11 mouse cellular contexts compared by ENCODE assay signal in genomic region chr9:40693768-40694167, GRCm38 (mm10). TPM values are rescaled to one million over a fixed set of nuclear protein-coding genes. Genes with fewer than 3 reads are reported as not detected.
DNase-seq lines count a peak whose midpoint lies in the region; ATAC-seq and TF ChIP-seq lines count a peak whose summit lies in the region.
"Had no signal": no experiment of that assay in that cellular context is flagged by ENCODE, and none has a peak within 500 bp of the region (broad histone marks: within the 10 kb centered on the region; RNA-seq: fewer than 3 reads in every experiment).

No protein-coding gene starts in this region.

- peak; percentile 52 for ATAC-seq in hindbrain, postnatal 0 days
- ATAC-seq in neural tube, embryonic 15.5 days (ENCODE audit: low FRiP score): peak; percentile 33; the same call in 1 of the 2 replicates

- no peak overlapping the region for H3K4me3 ChIP-seq in layer of hippocampus, adult 2 months
- no peak overlapping the region for H3K4me3 ChIP-seq in hindbrain, postnatal 0 days (ENCODE audit: low read length)
- H3K4me3 ChIP-seq in neural tube, embryonic 15.5 days (replicated peaks): no peak overlapping the region

- H3K27ac ChIP-seq in layer of hippocampus, adult 2 months: peak overlapping the region; percentile 51
- peak overlapping the region; percentile 73 for H3K27ac ChIP-seq in hindbrain, postnatal 0 days
- H3K27ac ChIP-seq in neural tube, embryonic 15.5 days (replicated peaks): no peak overlapping the region

- 25% methylated on average over 5 of the region's 5 CpGs for WGBS in hindbrain, postnatal 0 days
- WGBS in neural tube, embryonic 15.5 days: 36% methylated on average over 5 of the region's 5 CpGs

- no peak for DNase-seq in layer of hippocampus, adult 2 months (ENCODE audit: low spot score in 2 of 2)
- no peak for DNase-seq in layer of hippocampus, adult 9-11 months
- DNase-seq in cerebellum, adult 8-10 months: peak; percentile 52
- peak; percentile 84 for DNase-seq in hindbrain, postnatal 0 days (ENCODE audit: low spot score)
- no peak for DNase-seq in left cerebral cortex, postnatal 25 days (ENCODE audit: low spot score in 2 of 2)
- DNase-seq in gastrocnemius, postnatal 36 days: no peak
- no peak for DNase-seq in adipocyte (ENCODE audit: low spot score)
- DNase-seq: lung, postnatal 14 days; thymus, postnatal 4 days had no signal

- no peaks in the 10 kb centered on the region for H3K27me3 ChIP-seq in hindbrain, postnatal 0 days (ENCODE audit: insufficient read depth, low read length)
- no peaks in the 10 kb centered on the region for H3K27me3 ChIP-seq in neural tube, embryonic 15.5 days (replicated peaks)

- H3K4me2 ChIP-seq in hindbrain, postnatal 0 days (ENCODE audit: low read depth, low read length): no peak overlapping the region
- H3K4me2 ChIP-seq in neural tube, embryonic 15.5 days: no peak overlapping the region

- H3K36me3 ChIP-seq in hindbrain, postnatal 0 days (ENCODE audit: insufficient read depth, low read length): no peaks in the 10 kb centered on the region
- 0 out of 2 replicates have a peak, but pooled peaks cover 10% of the 10 kb centered on the region for H3K36me3 ChIP-seq in neural tube, embryonic 15.5 days
- H3K36me3 ChIP-seq: G1E had no signal

- no peaks in the 10 kb centered on the region for H3K9me3 ChIP-seq in hindbrain, postnatal 0 days (ENCODE audit: low read length)
- no peaks in the 10 kb centered on the region for H3K9me3 ChIP-seq in neural tube, embryonic 15.5 days (replicated peaks)
- H3K9me3 ChIP-seq: G1E had no signal

- 0 out of 2 replicates have a peak, but pooled peaks cover 10% of the 10 kb centered on the region for H3K4me1 ChIP-seq in hindbrain, postnatal 0 days (ENCODE audit: insufficient read depth, low read length)
- peaks cover 40% of the 10 kb centered on the region for H3K4me1 ChIP-seq in neural tube, embryonic 15.5 days

- TF ChIP-seq CTCF in layer of hippocampus, adult 2 months (conservative IDR thresholded peaks at IDR 0.05): no peak
- no peak for TF ChIP-seq CTCF in hindbrain, postnatal 0 days (IDR thresholded peaks at IDR 0.05; ENCODE audit: low read depth)

- H3K9ac ChIP-seq in hindbrain, postnatal 0 days (replicated peaks; ENCODE audit: low read length): no peak overlapping the region
- H3K9ac ChIP-seq in neural tube, embryonic 15.5 days (replicated peaks): no peak overlapping the region

- intact Hi-C loops in left cerebral cortex, postnatal 25 days (cut with DNase I): no loop called here
- intact Hi-C loops in gastrocnemius, postnatal 36 days (cut with DNase I): no loop called here

RNA-seq across cellular contexts. Expression of gene Clmp, which starts 8.0 kb away (rescaled TPM):
- 10 to 100 TPM; 25.3 to 33.3 TPM for total RNA-seq in layer of hippocampus, adult 2 months (2021)
- total RNA-seq in hindbrain, postnatal 0 days (2014; rRNA removed): 66.0 and 79.5 TPM in 2 replicates
- polyA plus RNA-seq in hindbrain, postnatal 0 days (2015; fragmentation: Nextera tagmentation; extraction: Ambion mirVana): 42.3 and 43.3 TPM in 2 replicates
- 41.7 and 51.2 TPM in 2 replicates for polyA plus RNA-seq in neural tube, embryonic 15.5 days (2015; fragmentation: Nextera tagmentation; extraction: Ambion mirVana)
- total RNA-seq in left cerebral cortex, postnatal 25 days (2021): 10 to 100 TPM; 28.1 to 32.3 TPM
- 1 to 10 TPM; 3.1 to 6.1 TPM for total RNA-seq in gastrocnemius, postnatal 36 days (2021)
- polyA plus RNA-seq: G1E had no signal

RNA-seq across cellular contexts. Expression of gene Gm21915, which starts 23.4 kb away (rescaled TPM):
- total RNA-seq in layer of hippocampus, adult 2 months (2021): not detected
- total RNA-seq in hindbrain, postnatal 0 days (2014; rRNA removed): not detected in 2 replicates
- not detected in 2 replicates for polyA plus RNA-seq in hindbrain, postnatal 0 days (2015; fragmentation: Nextera tagmentation; extraction: Ambion mirVana)
- polyA plus RNA-seq in neural tube, embryonic 15.5 days (2015; fragmentation: Nextera tagmentation; extraction: Ambion mirVana): not detected in 2 replicates
- not detected for total RNA-seq in left cerebral cortex, postnatal 25 days (2021)
- total RNA-seq in gastrocnemius, postnatal 36 days (2021): not detected
- polyA plus RNA-seq: G1E had no signal

Comparison
In these comparisons a context has a peak if more than half of its experiments do, and no peak if none do; other contexts are left out.
1. DNase-seq: peak in cerebellum, adult 8-10 months (single experiment) and hindbrain, postnatal 0 days (single experiment); none in layer of hippocampus, adult 2 months (0 of 2), layer of hippocampus, adult 9-11 months (single experiment), left cerebral cortex, postnatal 25 days (0 of 2), gastrocnemius, postnatal 36 days (0 of 2) and adipocyte (single experiment).